Mouse (Mus musculus): Measurements from ENCODE around the gene Pcnx2.

The Pcnx2 gene

GRCm38 (mm10) chr8:125750846-125751245 is 147.3 kb downstream of the Pcnx2 start:
- no peak for DNase-seq

GRCm38 (mm10) chr8:125747390-125747789 is 150.7 kb downstream of the Pcnx2 start:
- DNase-seq, result no peak

GRCm38 (mm10) chr8:125744914-125745576 is 153.1 kb downstream of the Pcnx2 start:
- DNase-seq, result no peak

- no peak for DNase-seq
These were observed 155.7 kb downstream of the Pcnx2 start for GRCm38 (mm10) chr8:125742406-125742805.

GRCm38 (mm10) chr8:125741855-125742254 is 156.3 kb downstream of the Pcnx2 start:
- DNase-seq, result no peak

GRCm38 (mm10) chr8:125741377-125741776 is 156.7 kb downstream of the Pcnx2 start:
- DNase-seq, result peak; percentile 55

- DNase-seq, result no peak
These were observed 157.5 kb downstream of the Pcnx2 start for GRCm38 (mm10) chr8:125740655-125741054.

GRCm38 (mm10) chr8:125738956-125739355 is 159.2 kb downstream of the Pcnx2 start:
- DNase-seq, result no peak

- peak; percentile 89 for DNase-seq
These were observed 163.9 kb downstream of the Pcnx2 start for GRCm38 (mm10) chr8:125733964-125734956.

- no peak for DNase-seq
These were observed 168.4 kb downstream of the Pcnx2 start, which contains the start of gene Ntpcr for GRCm38 (mm10) chr8:125729746-125730145. TSS of gene Ntpcr (plus strand) at chr8:125729963.

GRCm38 (mm10) chr8:125727797-125728196 is 170.3 kb downstream of the Pcnx2 start:
- no peak for DNase-seq

- no peak for DNase-seq
These were observed 171.1 kb downstream of the Pcnx2 start for GRCm38 (mm10) chr8:125726986-125727385.

GRCm38 (mm10) chr8:125726143-125726542 is 172.0 kb downstream of the Pcnx2 start:
- DNase-seq, result no peak

- peak; percentile 55 for DNase-seq
These were observed 172.9 kb downstream of the Pcnx2 start for GRCm38 (mm10) chr8:125725037-125725820.

- no peak for DNase-seq
These were observed 174.7 kb downstream of the Pcnx2 start for GRCm38 (mm10) chr8:125723437-125723836.

- DNase-seq, result no peak
These were observed 175.4 kb downstream of the Pcnx2 start for GRCm38 (mm10) chr8:125722675-125723074.

- no peak for DNase-seq
These were observed 179.2 kb downstream of the Pcnx2 start for GRCm38 (mm10) chr8:125718914-125719313.

GRCm38 (mm10) chr8:125716613-125717012 is 181.5 kb downstream of the Pcnx2 start:
- no peak for DNase-seq

GRCm38 (mm10) chr8:125716211-125716610 is 181.9 kb downstream of the Pcnx2 start:
- DNase-seq, result no peak

GRCm38 (mm10) chr8:125711514-125711913 is 186.6 kb downstream of the Pcnx2 start:
- DNase-seq, result no peak

- DNase-seq, result no peak
These were observed 188.9 kb downstream of the Pcnx2 start for GRCm38 (mm10) chr8:125709171-125709570.

- no peak for DNase-seq
These were observed 192.3 kb downstream of the Pcnx2 start for GRCm38 (mm10) chr8:125705816-125706215.

- DNase-seq, result no peak
These were observed 193.7 kb downstream of the Pcnx2 start for GRCm38 (mm10) chr8:125704434-125704833.

Data from thymus, postnatal 25 days (tissue).